7 mouse cellular contexts compared by ENCODE assay signal in genomic region chr1:59119720-59120457, GRCm38 (mm10). TPM values are rescaled to one million over a fixed set of nuclear protein-coding genes. Genes with fewer than 3 reads are reported as not detected.
DNase-seq lines count a peak whose midpoint lies in the region; ATAC-seq lines count a peak whose summit lies in the region.

Gene Tmem237, minus strand, starts transcription at chr1:59120408.

- ATAC-seq in intestine, embryonic 16.5 days: peak; percentile 98
- ATAC-seq in midbrain, embryonic 11.5 days (ENCODE audit: low FRiP score): peak; percentile 98

- peak; percentile 90 to 92 for DNase-seq in adrenal gland, adult 18-20 months (ENCODE audit: low spot score in 2 of 2)
- peak; percentile 95 for DNase-seq in embryo, embryonic 11 days
- DNase-seq in gastrocnemius, postnatal 36 days: peak; percentile 89 to 92
- peak; percentile 94 for DNase-seq in left cerebral cortex, postnatal 36 days (ENCODE audit: low spot score in 2 of 2)
- peak; percentile 100 for DNase-seq in midbrain, embryonic 11.5 days (ENCODE audit: low spot score, missing footprints)
- peak; percentile 90 for DNase-seq in skeletal muscle tissue, adult 2 months (ENCODE audit: low read depth, low spot score)

- H3K27me3 ChIP-seq in intestine, embryonic 16.5 days (replicated peaks; ENCODE audit: control insufficient read depth, insufficient read depth, low read length): no peaks in the 10 kb centered on the region
- H3K27me3 ChIP-seq in midbrain, embryonic 11.5 days (ENCODE audit: control insufficient read depth, insufficient read depth, low read length): no peaks in the 10 kb centered on the region

- H3K4me2 ChIP-seq in intestine, embryonic 16.5 days (ENCODE audit: low read depth, low read length): peak within 1 kb of the TSS; percentile 66
- peak within 1 kb of the TSS; percentile 85 for H3K4me2 ChIP-seq in midbrain, embryonic 11.5 days

- intact Hi-C loops in gastrocnemius, postnatal 36 days (cut with DNase I): no loop called here
- intact Hi-C loops in left cerebral cortex, postnatal 36 days (cut with DNase I): no loop called here

- peak within 1 kb of the TSS; percentile 63 for H3K27ac ChIP-seq in intestine, embryonic 16.5 days (ENCODE audit: low read length)
- peak within 1 kb of the TSS; percentile 87 for H3K27ac ChIP-seq in midbrain, embryonic 11.5 days (ENCODE audit: low read depth, low read length)

- H3K4me3 ChIP-seq in intestine, embryonic 16.5 days (ENCODE audit: low read length): peak within 1 kb of the TSS; percentile 75
- peak within 1 kb of the TSS; percentile 70 for H3K4me3 ChIP-seq in midbrain, embryonic 11.5 days (ENCODE audit: low read depth, low read length)

- no peaks in the 10 kb centered on the region for H3K9me3 ChIP-seq in intestine, embryonic 16.5 days (ENCODE audit: control insufficient read depth, low read length)
- no peaks in the 10 kb centered on the region for H3K9me3 ChIP-seq in midbrain, embryonic 11.5 days (ENCODE audit: control insufficient read depth, low read length)

- WGBS in intestine, embryonic 16.5 days: under 1% methylated on average over 72 of the region's 74 CpGs
- WGBS in midbrain, embryonic 11.5 days: under 1% methylated on average over 74 of the region's 74 CpGs

- no peaks in the 10 kb centered on the region for H3K36me3 ChIP-seq in intestine, embryonic 16.5 days (ENCODE audit: control insufficient read depth, insufficient read depth, low read length)
- H3K36me3 ChIP-seq in midbrain, embryonic 11.5 days (ENCODE audit: control insufficient read depth, insufficient read depth, low read length): peaks cover 3% of the 10 kb centered on the region

- peak within 1 kb of the TSS; percentile 75 for H3K9ac ChIP-seq in intestine, embryonic 16.5 days (ENCODE audit: low read depth, low read length)
- peak within 1 kb of the TSS; percentile 93 for H3K9ac ChIP-seq in midbrain, embryonic 11.5 days (ENCODE audit: low read length)

- H3K4me1 ChIP-seq in intestine, embryonic 16.5 days (ENCODE audit: control insufficient read depth, insufficient read depth, low read length): peaks cover 3% of the 10 kb centered on the region
- no peaks in the 10 kb centered on the region for H3K4me1 ChIP-seq in midbrain, embryonic 11.5 days (ENCODE audit: control insufficient read depth, insufficient read depth, low read length)

RNA-seq across cellular contexts. Expression of gene Tmem237, which starts in this region (rescaled TPM):
- 10 to 100 TPM; 15.9 to 16.2 TPM for total RNA-seq in adrenal gland, adult 18-20 months (2021)
- 1 to 10 TPM; 2.2 to 2.6 TPM for total RNA-seq in gastrocnemius, postnatal 36 days (2021)
- polyA plus RNA-seq in intestine, embryonic 16.5 days (2015; fragmentation: Nextera tagmentation; extraction: Ambion mirVana): 30.8 and 34.0 TPM in 2 replicates
- 10 to 100 TPM; 30.2 to 32.2 TPM for total RNA-seq in left cerebral cortex, postnatal 36 days (2021)
- polyA plus RNA-seq in midbrain, embryonic 11.5 days (2014; fragmentation: Nextera tagmentation; extraction: Ambion mirVana): 59.4 and 59.6 TPM in 2 replicates

Comparison
In these comparisons a context has a peak if more than half of its experiments do, and no peak if none do; other contexts are left out.
1. Peak in every context shown above with its lines: DNase-seq, ATAC-seq, H3K4me3 ChIP-seq and H3K27ac ChIP-seq.
2. RNA of gene Tmem237 (total RNA-seq): 30.2 to 32.2 TPM in left cerebral cortex, postnatal 36 days and 15.9 to 16.2 TPM in adrenal gland, adult 18-20 months; 2.2 to 2.6 TPM in gastrocnemius, postnatal 36 days; every median in the first group is over 4 times any median in the second.